Mouse (Mus musculus) urinary bladder, postnatal 14 days (tissue): Measurements from ENCODE around the gene Zfyve26.
"Not testable (repeated sequence)": the region's sequence is repeated elsewhere in the genome, so short reads cannot be mapped to it uniquely, and the experiment has no call there.

Experiments used
- DNase-seq: peaks from one replicate; pipeline ENCODE4 v3.0.0; 2021; ENCODE audit warnings: low spot score

The Zfyve26 gene

GRCm38 (mm10) chr12:79296126-79296816, at the start of gene Zfyve26:
Gene Zfyve26, minus strand, starts transcription at chr12:79296304.
- peak; percentile 94 for DNase-seq

DNA sequence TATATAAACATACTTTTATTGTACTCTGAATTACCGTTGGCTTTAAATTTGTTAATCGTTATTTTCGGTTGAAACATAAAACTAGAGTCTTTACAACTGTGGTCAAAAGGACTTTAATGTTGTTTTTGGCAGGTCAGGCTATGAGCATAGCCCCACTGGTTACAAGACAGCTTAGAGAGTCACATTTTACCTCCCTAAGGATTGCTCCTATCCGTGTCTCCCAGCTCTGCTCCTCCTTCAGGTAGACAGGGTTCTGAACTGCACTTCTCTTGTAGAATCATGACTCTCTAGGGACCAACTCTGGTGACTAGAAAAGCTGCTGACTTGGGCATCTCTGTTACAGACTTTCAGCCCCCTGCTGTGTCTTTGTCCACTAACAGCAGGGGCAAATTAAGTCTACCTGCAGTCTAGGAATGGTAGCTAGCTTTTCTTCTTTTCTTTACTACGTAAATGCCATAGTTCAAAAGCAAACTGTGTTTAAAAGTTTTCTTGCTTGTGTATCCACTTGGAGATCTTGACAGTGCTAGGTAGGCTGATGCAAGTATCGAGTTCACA, 45.3 kb upstream of the Zfyve26 start:
- no peak for DNase-seq

DNA sequence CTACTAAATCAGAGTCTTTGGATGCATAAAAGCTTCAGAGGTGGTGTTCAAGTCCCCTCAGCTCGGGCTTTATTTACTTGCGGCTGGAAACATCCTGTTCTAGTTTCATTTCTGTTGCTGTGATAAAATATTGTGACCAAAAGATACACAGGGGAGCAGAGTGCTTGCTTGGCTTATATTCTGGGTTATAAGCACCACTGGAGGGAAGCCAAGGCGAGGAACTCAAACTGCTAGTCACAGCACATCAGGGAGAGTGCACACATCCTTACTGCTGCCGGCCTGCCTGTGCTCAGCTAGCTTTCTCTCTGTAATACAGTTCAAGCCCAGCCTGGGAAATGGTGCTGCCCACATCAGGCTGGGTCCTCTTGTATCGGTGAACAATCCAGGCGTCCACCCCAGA, 44.4 kb upstream of the Zfyve26 start:
- peak; percentile 27 for DNase-seq

- DNase-seq = no peak
These were observed 42.7 kb upstream of the Zfyve26 start for GRCm38 (mm10) chr12:79338791-79339190.

- DNase-seq = no peak
These were observed 35.6 kb upstream of the Zfyve26 start for GRCm38 (mm10) chr12:79331722-79332121.

- no peak for DNase-seq
These were observed 34.5 kb upstream of the Zfyve26 start for GRCm38 (mm10) chr12:79330571-79330970.

DNA sequence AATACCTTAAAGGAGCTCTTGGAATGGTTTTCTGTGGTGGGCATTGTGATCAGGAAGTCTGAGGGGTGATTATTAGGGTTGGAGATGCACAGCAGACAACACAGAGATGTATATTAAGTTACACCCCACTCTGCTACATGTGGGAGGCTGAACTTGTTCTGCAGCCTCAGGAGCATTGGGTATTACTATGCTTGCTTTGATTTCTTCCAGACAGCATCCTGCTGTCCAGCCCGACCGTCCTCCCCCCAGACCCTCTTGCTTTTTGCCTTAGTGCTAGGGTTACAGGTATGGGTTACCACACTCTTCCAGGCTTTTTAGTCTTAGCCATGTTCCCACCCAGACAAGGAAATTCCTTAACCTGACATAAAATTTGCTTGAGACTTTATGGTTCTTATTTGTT, 31.8 kb upstream of the Zfyve26 start:
- no peak for DNase-seq

- DNase-seq = no peak
These were observed 30.6 kb upstream of the Zfyve26 start for GRCm38 (mm10) chr12:79326745-79327144.

DNA sequence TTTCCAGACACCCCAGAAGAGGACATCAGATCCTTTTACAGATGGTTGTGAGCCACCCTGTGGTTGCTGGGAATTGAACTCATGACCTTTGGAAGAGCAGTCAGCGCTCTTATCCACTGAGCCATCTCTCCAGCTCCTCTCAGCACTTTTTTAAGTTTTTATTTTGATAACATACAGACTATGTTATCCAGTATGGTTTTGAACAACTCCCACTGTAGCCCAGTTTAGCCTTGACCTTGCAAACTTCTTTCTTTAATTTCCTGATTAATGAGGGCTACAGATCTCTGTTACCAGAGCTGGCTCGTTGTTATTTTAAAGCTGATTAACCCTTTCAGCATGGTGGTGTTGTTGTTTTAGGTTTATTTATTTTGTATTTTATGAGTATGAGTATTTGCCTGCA, 30.1 kb upstream of the Zfyve26 start:
- DNase-seq = no peak

- not testable (repeated sequence) for DNase-seq
These were observed 26.4 kb upstream of the Zfyve26 start for GRCm38 (mm10) chr12:79322539-79322938.

- DNase-seq = no peak
These were observed 24.8 kb upstream of the Zfyve26 start for GRCm38 (mm10) chr12:79320895-79321294.

GRCm38 (mm10) chr12:79317339-79317738, 21.2 kb upstream of the Zfyve26 start:
- DNase-seq = no peak

DNA sequence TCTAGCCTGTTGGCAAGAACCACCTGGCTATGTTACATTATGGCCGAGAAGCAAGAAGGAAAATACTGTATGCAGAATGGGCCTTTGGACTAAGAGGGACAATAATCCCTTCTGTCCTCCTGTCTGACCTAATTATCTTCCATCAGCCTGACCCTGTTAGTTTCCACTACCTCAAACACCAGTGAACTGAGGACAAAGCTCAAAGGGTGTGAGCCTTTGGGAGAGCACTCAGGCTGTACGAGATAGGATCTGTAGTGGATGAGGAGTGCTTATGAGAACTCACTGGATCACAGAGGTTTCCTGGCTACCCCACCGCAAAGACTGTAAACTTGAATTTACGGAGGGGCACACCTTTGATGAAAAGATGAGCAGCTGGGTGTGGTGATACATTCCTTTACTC, 17.6 kb upstream of the Zfyve26 start:
- DNase-seq = no peak

DNA sequence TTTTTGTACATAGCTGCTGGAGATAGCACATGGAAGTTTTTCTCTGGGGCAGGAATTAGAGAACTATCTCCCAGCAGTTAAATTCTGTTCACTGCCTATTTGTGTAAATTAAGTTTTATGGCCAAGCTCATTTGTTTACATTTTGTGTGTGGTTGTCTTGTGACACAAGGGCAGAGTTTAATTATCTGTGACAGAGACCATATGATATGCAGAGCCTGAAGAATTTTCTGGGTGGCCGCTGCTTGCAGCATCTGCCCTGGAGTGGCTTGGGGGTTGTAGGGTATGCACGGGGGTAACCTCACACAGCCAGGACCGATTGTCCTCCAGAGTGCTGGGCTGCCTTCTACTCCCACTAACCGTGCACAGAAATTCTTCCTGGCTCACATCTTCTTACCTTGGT, 9.9 kb upstream of the Zfyve26 start:
- no peak for DNase-seq

GRCm38 (mm10) chr12:79305131-79305530, 9.0 kb upstream of the Zfyve26 start:
- DNase-seq = no peak

- DNase-seq = peak; percentile 61
These were observed 5.7 kb upstream of the Zfyve26 start for GRCm38 (mm10) chr12:79301802-79302201.

DNA sequence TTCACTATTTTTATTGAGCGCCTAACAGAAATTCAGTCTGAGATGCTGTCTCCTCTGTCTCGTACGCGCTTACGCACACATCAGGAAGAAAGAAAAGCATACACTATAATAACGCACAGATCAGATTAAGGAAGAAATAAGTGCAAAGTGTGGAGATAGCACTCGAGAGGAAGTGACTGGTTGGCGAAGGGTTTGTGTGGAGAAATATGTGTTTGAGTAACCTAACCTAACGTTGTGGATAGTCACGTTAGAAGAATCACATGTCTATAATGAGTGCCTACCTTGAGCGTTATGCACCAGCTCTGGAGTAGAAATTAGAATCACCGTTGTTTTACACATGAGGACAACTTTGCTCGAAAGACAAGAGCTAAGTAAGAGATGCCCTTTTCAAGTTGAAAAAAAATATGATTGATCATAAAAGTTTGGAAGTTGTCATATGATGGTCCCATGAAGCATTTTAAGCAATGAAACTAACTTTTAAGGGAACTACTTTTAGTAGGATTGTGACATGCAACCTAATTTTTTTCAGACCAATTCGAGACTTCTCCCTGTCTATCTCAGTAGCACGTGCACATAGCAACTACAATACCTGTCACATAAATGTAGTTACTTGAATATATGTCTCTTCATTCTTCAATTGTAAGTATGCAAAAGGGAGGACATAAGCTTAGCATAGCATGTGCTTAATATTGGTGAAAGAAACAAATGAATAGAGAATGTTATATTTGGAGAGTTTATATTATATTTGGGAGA, 2.0 kb upstream of the Zfyve26 start:
- no peak for DNase-seq

GRCm38 (mm10) chr12:79297121-79297576, 1.0 kb upstream of the Zfyve26 start, which contains the start of gene Rad51b:
Gene Rad51b, plus strand, starts transcription at chr12:79297282.
- peak; percentile 74 for DNase-seq

DNA sequence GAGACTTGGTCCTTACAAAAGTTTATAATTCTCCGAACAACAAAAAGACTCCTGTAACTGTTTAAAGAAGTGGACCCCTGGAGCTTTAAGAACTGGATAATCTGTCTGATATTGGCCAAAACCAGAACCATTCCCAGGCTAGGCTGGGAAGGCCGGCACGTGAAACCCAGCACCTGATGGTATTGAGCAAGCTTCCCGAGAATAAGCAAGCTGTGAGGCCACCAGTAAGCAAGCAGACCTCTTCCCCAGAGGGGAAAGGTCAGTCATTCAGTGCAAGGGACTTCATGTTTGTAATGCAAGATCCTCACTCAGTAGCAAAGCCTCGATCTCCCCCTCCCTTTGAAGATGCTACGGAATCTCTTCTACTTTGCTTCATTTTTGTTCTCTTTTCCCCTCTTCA, 3.2 kb downstream of the Zfyve26 start:
- DNase-seq = no peak

DNA sequence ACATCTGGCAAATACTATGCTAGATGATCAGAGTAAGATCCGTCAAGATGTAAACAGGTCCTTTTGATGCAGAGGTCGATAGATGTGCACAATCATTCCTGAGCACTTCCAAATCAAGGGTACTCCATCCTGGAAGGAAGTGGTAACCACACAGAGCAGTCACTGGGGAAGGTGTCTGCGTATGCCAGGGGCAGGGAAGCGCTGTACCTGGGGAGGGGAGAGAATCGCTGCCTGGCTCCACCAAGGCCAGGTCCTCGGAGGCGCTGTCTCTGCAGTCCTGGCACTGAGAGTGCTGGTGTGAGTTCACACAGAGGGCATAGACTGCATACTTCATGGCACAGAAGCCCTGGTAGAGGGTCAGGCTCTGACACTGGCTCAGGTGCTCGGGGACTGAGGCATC, 13.5 kb downstream of the Zfyve26 start:
- DNase-seq = no peak

DNA sequence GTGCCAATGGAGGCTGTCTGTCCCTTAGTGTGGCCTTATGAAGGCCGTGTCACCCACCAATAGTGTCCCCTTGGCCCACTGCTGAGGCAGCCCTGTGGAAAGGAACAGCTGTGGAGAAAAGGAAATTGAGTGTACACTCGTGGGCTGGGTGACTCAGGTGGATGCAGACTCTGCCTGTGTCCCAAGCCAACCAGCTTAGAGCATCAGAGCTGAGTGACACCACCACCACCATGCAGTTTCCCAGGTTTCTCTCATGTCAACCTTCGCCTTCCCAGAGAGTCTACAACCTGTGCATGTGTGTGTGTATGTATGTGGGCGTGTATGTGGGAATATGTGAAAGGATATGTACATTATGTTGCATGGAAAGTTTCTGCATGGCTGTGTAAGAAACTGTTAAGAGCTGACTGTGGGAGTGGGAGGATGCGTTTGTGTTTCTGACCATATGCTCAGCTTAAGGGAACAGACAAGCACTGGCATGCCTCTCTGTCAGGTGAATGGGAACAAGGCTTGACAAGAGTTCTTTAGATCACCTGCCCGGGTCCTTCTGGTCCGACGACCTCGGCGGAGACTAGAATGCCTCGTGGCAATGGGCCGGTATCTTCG, 16.5 kb downstream of the Zfyve26 start:
- DNase-seq = no peak

DNA sequence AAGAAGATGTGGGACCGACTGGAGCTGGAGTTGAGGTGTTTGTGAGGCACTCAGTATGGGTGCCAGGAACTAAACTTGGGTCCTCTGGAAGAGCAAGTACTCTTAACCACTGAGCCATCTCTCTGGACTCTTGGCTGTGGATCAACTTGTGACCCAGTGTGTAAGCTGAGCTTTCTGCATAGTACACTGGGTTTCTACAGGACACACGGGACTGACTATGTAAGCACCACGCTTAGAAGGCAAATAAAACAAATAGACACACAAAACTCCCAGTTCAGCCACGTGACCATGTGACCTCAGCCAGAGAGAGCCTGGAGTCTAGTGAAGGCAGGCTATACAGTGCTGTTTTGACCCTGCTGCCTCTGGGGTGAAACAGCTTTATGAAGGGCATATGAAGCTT, 23.5 kb downstream of the Zfyve26 start:
- DNase-seq = no peak

DNA sequence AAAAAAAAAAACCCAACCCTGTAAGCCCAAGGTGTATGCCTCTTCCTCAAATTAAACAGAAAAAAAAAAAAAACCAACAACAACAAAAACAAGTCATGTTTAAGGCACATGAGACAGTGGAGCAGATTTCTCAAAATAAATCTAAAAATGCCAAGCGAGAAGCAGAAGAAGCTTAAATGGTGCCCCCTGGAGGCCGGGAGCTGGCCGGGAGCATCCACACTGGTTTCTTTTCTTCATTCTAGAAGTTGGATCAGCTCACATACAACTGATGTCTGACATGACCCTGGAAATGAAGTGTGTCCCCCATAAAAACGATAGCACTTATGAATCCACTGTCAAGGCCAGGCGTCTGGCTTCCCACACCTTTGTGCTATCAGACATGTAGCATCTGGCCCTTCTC, 35.1 kb downstream of the Zfyve26 start:
- peak; percentile 51 for DNase-seq
